Mouse (Mus musculus): ENCODE results near the gene Pde4dip. TPM values are rescaled to one million over a fixed set of nuclear protein-coding genes. Genes with fewer than 3 reads are reported as not detected.

Pde4dip gene
- total RNA-seq, 2 experiments from 2014 or later, result 1,617 to 1,852 TPM

DNA sequence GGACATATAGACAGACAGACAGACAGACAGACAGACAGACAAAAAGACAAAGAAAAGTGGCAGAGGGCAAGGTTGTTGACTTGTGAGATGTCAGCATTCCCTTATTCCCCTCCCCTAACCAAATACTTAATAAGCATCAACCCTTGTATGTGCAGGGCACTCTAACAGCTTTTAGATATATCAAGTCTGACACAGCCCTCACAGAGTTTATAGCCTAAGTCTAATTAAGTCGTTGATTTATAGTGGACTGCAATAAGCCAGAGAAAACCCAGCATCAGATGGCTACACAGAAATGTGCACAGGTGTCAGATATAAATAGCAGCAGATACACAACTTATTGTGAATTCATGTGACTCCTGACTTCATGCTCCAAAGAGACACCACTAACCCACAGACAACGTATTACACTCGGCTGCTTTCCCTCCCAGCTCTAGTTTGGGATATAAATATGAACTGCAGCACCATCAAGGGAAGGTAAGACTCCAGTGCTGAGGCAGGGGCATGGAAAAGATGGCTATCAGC is 87.3 kb downstream of the Pde4dip start:
- peak in 1 of 2 experiments; percentile 35 for DNase-seq

DNA sequence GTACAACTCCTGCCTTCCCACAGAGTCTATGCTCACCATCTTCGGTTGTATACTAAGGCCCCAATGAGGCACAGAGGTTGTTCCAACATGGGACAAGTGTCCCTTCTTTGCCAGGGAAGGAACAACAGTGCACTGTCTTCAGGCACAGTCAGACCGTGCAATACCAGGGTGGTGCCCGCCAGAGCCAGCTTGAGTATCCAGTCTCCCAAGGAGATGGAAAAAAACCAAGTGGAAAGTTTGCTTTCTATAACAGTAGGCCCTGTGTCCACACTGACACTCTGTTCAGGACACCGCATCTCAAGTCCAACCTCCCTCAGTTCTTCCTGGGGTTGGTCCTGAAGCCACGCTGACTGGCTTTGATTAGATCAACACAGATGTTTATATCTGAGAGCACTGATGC is 87.8 kb downstream of the Pde4dip start:
- DNase-seq, result peak in 1 of 2 experiments; percentile 20

DNA sequence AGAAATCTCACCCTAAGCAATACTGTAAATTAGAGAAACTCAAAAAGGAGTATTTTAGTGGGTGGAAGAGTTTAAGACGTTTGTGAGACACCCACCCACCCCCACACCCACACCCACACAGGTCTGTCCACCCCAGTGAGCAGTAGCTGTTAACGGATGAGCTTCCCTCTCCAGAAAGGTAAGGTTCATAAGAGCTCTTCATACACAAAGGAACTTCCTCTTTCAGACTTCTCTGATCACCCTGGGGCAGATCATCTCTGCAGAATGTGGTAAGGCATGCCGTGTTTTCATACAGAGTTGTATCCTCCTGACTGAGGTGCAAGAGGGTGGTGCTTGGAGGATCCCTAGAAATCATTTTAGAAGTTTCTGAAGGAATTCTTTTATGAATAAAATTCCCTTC is 88.5 kb downstream of the Pde4dip start:
- no peak for DNase-seq

DNA sequence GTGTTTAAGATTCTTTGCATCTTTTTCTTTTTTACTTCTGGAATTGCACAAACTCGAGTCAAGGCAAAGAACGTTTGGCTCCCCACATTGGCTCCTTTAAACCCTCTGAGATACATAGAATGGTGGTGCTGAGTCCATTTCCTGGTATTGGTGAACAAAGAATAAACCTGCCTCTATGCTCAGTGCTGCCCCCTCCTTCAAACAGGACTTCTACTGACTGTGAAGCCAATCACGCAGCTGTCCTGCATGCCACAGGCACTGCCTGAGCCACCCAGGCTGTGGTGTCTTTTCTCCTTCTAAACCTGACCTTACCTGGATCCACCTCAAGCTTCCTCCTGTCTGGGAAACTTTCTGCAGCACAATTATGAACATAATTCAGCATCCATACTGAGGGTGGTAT is 89.2 kb downstream of the Pde4dip start:
- peak in 1 of 2 experiments; percentile 23 for DNase-seq

DNA sequence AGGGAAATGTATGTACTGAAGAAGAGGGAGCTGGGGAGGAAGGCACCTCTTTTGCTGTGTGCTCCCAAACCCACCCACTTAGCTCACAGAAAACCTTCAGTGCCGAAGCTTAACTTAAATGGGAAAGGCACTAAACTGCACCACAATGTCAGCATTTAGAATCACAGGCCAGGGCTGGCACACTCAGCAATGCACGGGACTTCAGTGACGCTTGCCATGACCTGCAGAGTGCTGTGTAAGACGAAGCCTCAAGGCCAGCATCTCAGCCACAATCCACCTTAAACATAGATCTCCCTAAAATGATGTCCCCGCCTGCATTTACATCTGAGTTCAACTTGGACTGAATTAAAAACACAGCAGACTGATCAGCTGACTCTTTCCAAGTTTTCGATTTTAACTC is 91.1 kb downstream of the Pde4dip start:
- DNase-seq, result peak; percentile 45

DNA sequence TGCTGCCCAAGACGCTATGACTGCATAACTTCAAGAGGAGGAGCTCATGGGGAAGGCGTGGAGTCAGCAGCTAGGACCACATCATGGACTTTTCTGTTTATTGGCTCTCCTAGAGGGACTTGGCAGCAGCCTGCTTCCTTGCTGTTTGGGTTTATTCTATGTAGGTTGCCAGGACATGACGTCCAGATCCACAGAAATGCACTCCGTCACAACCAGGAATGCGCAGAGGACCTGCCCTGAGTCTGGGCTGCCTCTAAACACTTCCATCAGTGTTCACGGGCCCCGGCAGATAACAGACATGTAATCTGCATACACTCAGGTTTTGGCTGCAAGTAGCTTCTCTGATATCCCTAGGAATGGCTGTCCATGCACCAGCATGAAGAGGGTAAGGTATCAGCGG is 94.5 kb downstream of the Pde4dip start:
- DNase-seq, result peak; percentile 52 to 69

DNA sequence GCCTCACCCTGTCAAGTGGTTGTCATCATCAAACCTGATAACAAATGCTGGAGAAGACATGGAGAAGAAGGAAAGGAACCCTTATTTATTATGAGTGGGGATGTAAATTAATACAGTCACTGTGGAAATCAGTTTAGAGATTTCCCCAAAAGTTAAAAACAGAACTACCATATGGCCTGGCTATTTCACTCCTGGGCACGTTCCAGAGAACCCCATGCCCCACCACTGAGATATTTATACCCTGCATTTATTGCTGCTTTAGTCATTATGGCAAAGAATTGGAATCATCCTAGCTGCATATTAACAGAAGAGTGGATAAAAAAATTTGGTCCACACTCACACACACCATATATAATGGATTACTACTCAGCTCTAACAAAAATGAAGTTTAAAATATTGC is 98.4 kb downstream of the Pde4dip start:
- no peak for DNase-seq

DNA sequence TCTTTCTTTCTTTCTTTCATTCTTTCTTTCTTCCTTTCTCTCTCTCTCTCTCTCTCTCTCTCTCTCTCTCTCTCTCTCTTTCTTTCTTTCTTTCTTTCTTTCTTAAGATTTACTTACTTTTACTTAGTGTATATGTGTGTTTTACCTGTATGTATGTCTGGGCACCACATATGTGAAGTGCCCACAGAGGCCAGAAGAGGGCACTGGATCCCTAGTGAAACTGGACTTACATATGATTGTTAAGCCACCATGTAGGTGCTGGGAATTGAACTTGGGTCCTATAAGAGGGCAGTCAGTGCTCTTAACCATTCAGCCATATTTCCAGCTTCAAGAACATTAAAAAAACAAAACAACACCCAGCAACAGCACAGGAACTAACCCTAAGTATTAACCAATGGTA is 99.2 kb downstream of the Pde4dip start:
- no peak for DNase-seq

DNA sequence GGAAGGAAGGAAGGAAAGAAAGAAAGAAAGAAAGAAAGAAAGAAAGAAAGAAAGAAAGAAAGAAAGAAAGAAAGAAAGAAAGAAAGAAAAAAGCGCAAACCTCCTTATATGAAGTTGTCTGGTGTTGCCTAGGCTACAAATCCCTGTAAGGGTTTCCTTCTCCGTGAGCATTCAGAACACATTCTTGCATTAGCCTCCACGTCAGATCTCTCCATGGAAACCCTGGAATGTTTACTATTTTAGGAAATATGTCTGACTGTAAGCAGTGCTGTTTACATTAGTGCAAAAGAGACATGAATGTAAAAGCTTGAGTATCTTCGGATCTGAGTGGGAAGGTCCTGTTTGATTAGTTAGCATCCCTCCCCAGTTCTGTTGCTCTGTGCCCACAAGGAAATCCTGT is 112.3 kb downstream of the Pde4dip start:
- DNase-seq, result no peak

DNA sequence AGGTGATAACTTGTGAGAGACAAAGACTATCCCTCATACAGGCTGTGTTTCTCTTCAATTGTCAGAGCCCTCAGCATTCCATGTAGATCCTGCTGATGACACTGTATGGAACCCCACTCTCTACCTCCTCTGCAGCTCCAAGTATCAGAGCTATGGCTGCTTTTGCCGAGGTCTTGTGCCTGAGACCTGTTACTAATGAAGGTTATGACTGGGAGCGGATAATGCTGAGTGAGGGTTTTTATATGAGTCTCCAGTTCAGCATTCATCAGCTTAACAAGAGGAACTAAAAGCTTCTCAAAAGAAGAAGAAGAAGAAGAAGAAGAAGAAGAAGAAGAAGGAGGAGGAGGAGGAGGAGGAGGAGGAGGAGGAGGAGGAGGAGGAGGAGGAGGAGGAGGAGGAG is 112.8 kb downstream of the Pde4dip start:
- DNase-seq, result no peak

DNA sequence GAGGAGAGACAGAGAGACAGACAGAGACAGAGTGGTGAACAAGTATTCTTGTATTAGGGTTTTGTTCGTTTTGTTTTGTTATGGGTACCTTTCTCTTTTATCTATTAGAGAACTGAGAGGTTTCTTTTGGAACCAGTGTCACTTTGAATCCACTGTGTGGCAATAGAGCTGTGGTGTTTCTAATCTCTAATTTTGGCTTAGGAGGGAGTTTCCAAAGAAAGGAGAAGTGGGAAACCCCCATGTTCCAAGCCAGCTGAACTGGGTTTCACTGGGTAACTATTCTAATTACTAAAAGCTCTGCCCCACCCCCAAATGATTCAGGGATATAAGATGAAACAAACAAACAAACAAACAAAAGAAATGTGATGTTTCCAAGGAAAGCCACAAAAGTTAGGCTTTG is 113.6 kb downstream of the Pde4dip start:
- no peak for DNase-seq

DNA sequence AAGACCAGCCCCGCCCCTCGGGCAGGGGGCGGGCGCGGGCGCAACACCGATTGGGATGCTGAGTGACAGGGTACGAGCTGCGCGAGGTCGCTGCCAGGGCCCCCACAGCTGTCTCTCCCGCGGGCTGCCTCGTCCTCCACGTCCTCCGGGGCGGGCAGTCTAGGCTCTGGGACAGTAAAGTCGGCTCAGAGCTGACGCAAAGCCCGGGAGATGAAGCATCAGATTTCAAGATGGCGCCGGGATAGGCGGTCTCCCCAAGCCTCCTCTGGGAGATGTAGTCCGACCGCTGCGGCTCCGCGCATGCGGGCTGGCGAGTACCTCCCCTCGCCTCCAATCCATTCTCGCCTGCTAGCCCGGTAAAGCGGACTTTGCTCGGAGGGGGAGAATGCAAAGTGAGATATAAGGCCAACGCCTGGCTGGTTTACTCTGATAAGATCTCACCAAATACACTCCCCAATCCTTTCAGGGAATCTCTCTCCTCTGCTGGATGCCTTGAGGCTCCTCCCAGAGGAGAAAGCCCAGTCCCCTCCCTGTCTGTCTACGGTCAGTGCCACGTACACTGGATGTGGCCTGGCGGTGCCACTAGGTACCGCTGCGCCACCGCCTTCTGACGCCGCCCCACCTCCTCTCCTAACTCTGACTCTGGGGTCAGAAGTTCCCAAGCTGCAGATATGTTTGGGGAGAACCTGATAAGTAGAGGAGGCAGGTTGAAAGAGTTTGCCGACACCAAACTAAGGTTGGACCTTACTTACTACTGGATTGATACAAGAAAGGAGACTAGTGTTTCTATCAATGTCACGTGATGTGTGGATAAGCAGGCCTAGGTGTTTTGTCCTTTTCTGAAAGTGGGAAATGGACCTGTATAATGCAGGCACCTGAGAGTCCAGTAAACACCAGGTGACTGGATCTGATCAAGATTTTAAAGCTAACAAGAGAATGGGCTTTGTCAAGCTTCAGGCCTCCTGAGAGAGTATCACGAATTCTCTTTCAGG is 120.4 kb downstream of the Pde4dip start:
- peak; percentile 95 to 97 for DNase-seq

DNA sequence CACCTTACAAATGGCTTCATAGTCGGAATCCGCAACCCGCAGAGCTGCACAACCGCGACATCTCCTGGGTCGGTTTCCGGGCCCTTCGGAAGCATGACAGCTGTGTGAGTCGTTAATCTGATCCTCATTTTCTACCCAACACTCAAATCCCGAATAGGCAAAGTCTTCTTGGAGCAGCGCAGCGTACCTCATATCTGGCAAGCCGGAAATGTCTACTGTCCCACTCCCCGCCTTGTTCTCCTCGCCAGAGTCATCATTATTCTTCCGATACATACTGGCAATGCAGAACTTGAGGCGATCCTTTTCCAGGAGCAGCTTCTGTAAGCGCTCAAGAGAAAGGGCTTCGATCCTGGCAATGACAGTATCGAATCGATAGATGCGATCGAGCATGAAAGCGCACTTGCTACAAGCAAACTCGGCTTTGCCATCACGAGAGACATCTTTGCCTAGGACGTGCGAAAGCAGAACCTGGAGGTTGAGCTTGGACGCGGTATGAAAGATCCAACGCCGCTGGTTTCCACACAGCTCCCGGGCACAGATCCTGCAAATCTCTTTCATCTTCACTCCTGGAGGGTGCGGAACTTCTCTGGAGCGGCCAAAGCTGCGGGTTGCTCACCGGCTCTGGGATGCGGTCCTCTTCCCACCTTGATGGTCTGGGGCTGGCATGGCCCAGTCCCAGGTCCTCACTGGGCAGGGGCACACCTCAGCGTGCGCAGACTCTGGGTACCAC is 121.3 kb downstream of the Pde4dip start:
- DNase-seq, result no peak

DNA sequence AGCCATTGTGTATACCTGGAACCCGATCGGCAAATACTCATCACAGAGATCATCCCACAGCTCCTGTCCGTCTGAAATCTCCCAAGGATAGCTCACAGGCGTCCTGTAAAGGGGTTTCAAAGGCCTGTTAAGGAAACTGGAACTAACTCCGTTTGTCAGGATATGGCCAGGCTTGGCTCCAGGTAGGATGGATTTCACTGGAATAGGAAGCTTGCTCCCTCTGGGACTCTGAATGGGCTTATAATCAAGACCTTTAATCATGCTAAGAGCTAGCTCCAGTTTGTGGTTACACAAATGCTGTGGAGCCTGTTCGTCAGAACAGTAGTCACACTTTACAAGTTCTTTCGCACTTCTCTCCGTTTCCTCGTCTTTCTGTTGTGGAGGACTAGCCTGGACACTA is 122.0 kb downstream of the Pde4dip start:
- DNase-seq, result peak in 1 of 2 experiments; percentile 41

DNA sequence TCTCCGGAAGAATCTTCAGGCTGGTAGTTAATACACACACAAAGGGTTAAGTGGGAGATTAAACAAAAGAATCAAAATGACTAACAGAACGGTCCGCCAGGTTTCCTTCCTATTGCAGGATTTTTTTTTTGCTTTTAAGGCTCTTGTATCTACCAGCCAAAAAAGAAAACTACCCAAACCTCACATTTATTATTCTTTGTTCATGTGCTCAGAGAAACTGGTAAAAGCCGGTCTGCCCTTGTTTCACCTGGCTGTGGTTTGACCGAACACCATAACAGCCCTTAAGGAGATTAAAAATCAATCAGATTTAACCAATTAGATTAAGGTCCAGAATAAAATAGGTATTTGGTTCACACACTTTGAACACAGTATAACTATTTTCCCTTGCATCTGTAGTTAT is 124.4 kb downstream of the Pde4dip start:
- DNase-seq, result no peak

DNA sequence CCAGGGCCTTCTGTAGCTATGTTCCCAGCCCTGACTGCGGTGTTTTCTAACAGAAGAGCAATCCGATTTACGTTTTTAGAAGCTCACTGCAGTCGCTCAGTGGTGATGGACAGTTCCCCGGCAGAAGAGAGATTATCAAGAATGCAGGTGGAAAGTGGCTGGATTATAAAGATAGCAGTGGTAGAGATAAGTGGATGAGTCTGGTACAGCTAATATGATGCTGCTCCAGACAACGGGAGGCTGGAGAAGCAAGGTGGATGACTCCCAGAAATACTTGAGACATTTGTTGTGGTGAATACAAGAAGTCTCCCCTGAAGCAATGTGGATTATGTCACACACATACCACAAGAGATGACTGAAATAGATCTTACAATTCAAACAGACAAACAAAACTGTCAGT is 126.6 kb downstream of the Pde4dip start:
- DNase-seq, result no peak

DNA sequence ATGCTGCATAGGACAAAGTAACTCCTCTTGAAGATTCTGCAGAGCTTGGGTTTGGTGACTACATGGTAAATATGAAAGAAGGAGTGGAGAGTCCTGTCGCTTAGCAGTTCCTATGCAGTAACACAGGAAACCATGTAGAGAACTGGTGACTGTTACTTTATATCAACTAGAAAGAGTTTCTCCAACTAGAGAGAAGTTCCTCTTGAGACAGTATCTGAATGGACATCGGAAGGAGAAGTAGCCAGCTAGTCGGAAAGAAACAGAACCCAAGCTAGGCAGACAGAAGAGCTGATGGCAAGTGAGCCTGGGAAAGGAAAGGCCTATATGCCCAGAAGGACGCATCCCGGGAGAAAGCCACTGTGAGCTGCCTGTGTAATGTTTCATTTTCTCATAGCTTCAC is 127.3 kb downstream of the Pde4dip start:
- DNase-seq, result no peak

DNA sequence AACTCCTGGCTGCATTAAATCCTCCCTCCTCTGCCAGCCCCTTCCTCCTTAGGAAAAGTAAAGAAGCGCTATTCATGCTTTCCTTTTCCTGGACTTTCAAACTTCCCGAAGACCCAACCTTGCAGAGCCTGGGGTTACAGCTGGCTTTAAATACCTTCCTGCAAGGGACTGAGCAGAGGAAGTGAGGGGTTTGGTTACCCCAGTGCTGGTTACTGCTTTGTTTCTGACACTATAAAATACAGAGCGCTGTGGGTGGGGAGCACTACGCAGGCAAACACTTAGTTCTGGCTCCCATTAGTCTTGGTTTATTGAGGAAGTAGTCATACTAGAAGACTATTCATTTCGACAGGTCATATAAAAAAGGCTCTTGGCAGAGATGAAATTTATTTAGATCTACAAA is 128.7 kb downstream of the Pde4dip start:
- no peak for DNase-seq

DNA sequence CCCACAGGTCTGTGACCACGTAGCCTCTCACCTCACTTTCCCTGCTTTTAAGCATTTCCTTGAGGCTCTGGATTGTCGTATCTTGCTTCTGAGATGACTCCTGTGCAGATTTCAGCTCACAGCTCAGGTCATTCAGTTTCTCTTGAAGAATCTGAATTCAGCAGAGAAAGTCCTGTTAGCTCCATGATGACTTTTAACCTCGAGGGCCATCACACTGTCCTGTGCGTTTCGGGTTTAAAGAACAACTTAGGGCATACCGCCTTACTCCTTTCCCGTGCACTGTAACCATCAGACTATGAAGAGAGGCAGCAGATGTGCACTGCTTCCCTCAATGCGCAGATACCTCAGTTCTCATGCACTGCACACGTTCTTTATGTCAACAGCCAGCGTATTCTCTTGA is 131.0 kb downstream of the Pde4dip start:
- DNase-seq, result no peak

DNA sequence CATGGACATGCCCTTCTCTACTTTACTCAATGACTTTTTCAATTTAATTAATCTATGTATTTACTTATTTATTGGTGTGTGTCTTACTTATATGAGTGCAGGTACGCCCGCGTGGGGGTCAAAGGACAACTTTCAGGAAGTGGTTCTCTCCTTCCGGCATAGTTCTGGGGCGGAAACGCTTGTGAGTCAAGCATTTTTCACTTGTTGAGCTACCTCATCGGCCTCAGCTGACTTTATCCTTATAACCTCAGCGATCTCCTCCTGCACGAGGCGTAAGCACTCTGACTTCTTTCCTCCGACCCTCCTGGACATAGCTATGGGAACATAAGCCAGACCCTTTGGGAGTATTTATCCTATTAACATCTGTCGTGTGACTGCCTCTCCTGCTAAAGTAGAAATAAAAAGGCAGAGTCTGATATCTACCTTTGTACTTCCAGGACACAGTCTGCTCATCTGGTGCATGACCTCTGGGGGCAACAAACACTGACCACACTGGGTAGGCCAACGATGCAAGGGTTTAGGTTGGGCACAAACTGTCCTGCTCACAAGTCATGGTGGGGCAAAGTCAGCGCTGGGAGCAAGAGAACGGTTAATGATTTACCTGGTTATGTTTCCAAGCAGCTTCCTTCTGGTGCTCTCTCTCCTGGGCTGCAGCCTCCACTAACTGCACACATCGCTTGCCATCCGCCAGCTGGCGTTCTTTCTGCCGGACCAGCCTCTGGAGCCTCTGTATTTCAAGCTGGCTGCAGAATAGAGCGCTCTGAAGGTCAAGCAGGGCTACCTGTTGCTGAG is 132.0 kb downstream of the Pde4dip start:
- no peak for DNase-seq

DNA sequence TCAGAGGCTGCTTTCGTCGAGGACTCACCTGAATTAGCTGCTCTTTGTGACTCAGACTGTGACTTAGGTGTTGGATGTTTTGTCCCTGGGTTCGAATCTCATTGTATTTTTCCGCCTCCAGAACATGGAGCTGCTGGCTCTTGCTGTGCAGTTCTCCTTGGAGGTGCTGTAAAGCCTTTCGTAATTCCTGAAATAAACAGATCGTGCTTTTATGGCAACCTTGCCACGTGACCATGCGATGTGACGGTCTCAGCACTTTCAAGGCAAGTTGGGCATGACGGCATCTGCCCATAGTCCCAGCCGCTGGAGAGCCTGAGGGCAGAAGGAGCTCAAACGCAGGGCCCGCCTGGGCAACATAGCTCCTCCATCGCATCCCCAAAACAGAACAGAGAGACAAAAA is 133.1 kb downstream of the Pde4dip start:
- no peak for DNase-seq

DNA sequence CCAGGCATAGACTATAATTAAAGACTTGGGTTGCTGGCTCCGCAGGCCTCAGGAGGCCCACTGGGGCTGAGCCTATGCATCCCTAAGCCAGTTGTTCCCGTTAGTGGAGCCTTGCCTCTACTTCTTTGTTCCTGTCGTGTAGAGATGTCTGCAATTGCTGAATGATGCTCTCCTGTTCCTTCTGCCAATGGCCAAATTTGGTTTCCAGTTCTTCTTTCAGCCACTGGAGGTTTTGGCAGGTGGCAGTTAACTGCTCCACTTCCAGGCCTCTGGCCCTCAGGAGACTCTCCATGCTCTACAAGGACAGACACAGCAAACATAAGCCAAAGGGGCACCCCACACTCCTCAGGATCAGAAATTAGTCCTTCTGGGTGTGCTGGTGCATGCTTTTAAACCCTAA is 135.6 kb downstream of the Pde4dip start:
- DNase-seq, result no peak

All from heart, adult 18-20 months (tissue).